8 mouse cellular contexts compared by ENCODE assay signal in genomic region chr11:69914917-69915430, GRCm38 (mm10). TPM values are rescaled to one million over a fixed set of nuclear protein-coding genes. Genes with fewer than 3 reads are reported as not detected.
A peak's percentile ranks its signal among the peaks of the same experiment; 100 is the strongest.
DNase-seq lines count a peak whose midpoint lies in the region; ATAC-seq and TF ChIP-seq lines count a peak whose summit lies in the region.

No protein-coding gene starts in this region.

- peaks cover 82% of the 10 kb centered on the region for H3K36me3 ChIP-seq in embryonic facial prominence, embryonic 14.5 days (ENCODE audit: control insufficient read depth, insufficient read depth, low read length)
- peaks cover 92% of the 10 kb centered on the region for H3K36me3 ChIP-seq in limb, embryonic 10.5 days
- H3K36me3 ChIP-seq in neural tube, embryonic 13.5 days, result peaks cover 80% of the 10 kb centered on the region

- H3K9ac ChIP-seq in embryonic facial prominence, embryonic 14.5 days (ENCODE audit: low read depth, low read length), result peak overlapping the region; percentile 82; the same call in 1 of the 2 replicates
- peak overlapping the region; percentile 89 for H3K9ac ChIP-seq in neural tube, embryonic 13.5 days

- H3K4me1 ChIP-seq in lung, adult 2 months (ENCODE audit: control insufficient read depth, insufficient read depth, low read length), result peaks cover 22% of the 10 kb centered on the region
- H3K4me1 ChIP-seq in embryonic facial prominence, embryonic 14.5 days (ENCODE audit: control insufficient read depth, insufficient read depth, low read length), result peaks cover 8% of the 10 kb centered on the region; the same call in 1 of the 2 replicates
- peaks cover 57% of the 10 kb centered on the region for H3K4me1 ChIP-seq in limb, embryonic 10.5 days
- H3K4me1 ChIP-seq in neural tube, embryonic 13.5 days (replicated peaks), result peaks cover 52% of the 10 kb centered on the region

- 33% methylated on average over 9 of the region's 9 CpGs for WGBS in lung, adult 2 months
- WGBS in embryonic facial prominence, embryonic 14.5 days, result 33% methylated on average over 9 of the region's 9 CpGs
- 42% methylated on average over 9 of the region's 9 CpGs for WGBS in limb, embryonic 10.5 days
- 40% methylated on average over 9 of the region's 9 CpGs for WGBS in neural tube, embryonic 13.5 days

- no peak for ATAC-seq in embryonic facial prominence, embryonic 14.5 days (ENCODE audit: low read depth)
- no peak for ATAC-seq in neural tube, embryonic 13.5 days (ENCODE audit: low read depth)

- H3K9me3 ChIP-seq in embryonic facial prominence, embryonic 14.5 days (ENCODE audit: control insufficient read depth, low read length), result no peaks in the 10 kb centered on the region
- no peaks in the 10 kb centered on the region for H3K9me3 ChIP-seq in limb, embryonic 10.5 days (replicated peaks)
- no peaks in the 10 kb centered on the region for H3K9me3 ChIP-seq in neural tube, embryonic 13.5 days

- no peak for DNase-seq in lung, adult 2 months
- DNase-seq in lung, postnatal 10 days, result no peak
- DNase-seq in embryonic facial prominence, embryonic 14.5 days (ENCODE audit: low spot score), result no peak
- DNase-seq in limb, embryonic 10.5 days (ENCODE audit: low spot score), result no peak
- DNase-seq in embryo, embryonic 11 days, result no peak
- no peak for DNase-seq in embryo, embryonic 9.5 days (ENCODE audit: extremely low spot score)
- no peak for DNase-seq in adrenal gland, adult 18-20 months (ENCODE audit: low spot score in 2 of 2)

- peak overlapping the region; percentile 74 for H3K4me2 ChIP-seq in embryonic facial prominence, embryonic 14.5 days (ENCODE audit: low read depth, low read length)
- peak overlapping the region; percentile 100 for H3K4me2 ChIP-seq in neural tube, embryonic 13.5 days

- TF ChIP-seq CTCF in lung, adult 2 months (IDR thresholded peaks at IDR 0.05; ENCODE audit: insufficient read depth, low read length), result no peak

- H3K27ac ChIP-seq in embryonic facial prominence, embryonic 14.5 days (replicated peaks; ENCODE audit: low read depth, low read length), result no peak overlapping the region
- 0 out of 2 replicates have a peak overlapping the region, but pooled peaks have one; percentile 92 for H3K27ac ChIP-seq in limb, embryonic 10.5 days
- no peak overlapping the region for H3K27ac ChIP-seq in neural tube, embryonic 13.5 days (replicated peaks)

- H3K27me3 ChIP-seq in embryonic facial prominence, embryonic 14.5 days (replicated peaks; ENCODE audit: control insufficient read depth, insufficient read depth, low read length), result no peaks in the 10 kb centered on the region
- no peaks in the 10 kb centered on the region for H3K27me3 ChIP-seq in limb, embryonic 10.5 days (ENCODE audit: low read depth, poor library complexity, severe bottlenecking)
- no peaks in the 10 kb centered on the region for H3K27me3 ChIP-seq in neural tube, embryonic 13.5 days

- no peak for TF ChIP-seq POLR2A in lung, adult 2 months (IDR thresholded peaks at IDR 0.05; ENCODE audit: borderline replicate concordance, extremely low read depth, low read depth, low read length)

- H3K4me3 ChIP-seq in lung, adult 2 months (replicated peaks; ENCODE audit: extremely low read depth, low read depth, low read length), result peak overlapping the region; percentile 88
- peak overlapping the region; percentile 68 for H3K4me3 ChIP-seq in embryonic facial prominence, embryonic 14.5 days (ENCODE audit: low read depth, low read length)
- peak overlapping the region; percentile 81 for H3K4me3 ChIP-seq in limb, embryonic 10.5 days
- H3K4me3 ChIP-seq in neural tube, embryonic 13.5 days, result peak overlapping the region; percentile 93

RNA-seq across cellular contexts. Expression of gene Gps2, which starts 1.3 kb away (rescaled TPM):
- polyA plus RNA-seq in lung, adult 2 months (2012; rRNA removed), result 104 and 112 TPM in 2 replicates
- 55.0 and 57.2 TPM in 2 replicates for polyA plus RNA-seq in embryonic facial prominence, embryonic 14.5 days (2014; fragmentation: Nextera tagmentation; extraction: Ambion mirVana)
- 77.7 and 91.6 TPM in 2 replicates for polyA plus RNA-seq in limb, embryonic 10.5 days (2016; fragmentation: Nextera tagmentation; extraction: Ambion mirVana)
- polyA plus RNA-seq in neural tube, embryonic 13.5 days (2015; fragmentation: Nextera tagmentation; extraction: Ambion mirVana), result 60.4 and 76.5 TPM in 2 replicates
- total RNA-seq in adrenal gland, adult 18-20 months (2021), result 10 to 100 TPM; 47.3 to 52.4 TPM

RNA-seq across cellular contexts. Expression of gene Eif5a, which starts 6.8 kb away (rescaled TPM):
- 216 and 372 TPM in 2 replicates for polyA plus RNA-seq in lung, adult 2 months (2012; rRNA removed)
- 1,503 and 1,606 TPM in 2 replicates for polyA plus RNA-seq in embryonic facial prominence, embryonic 14.5 days (2014; fragmentation: Nextera tagmentation; extraction: Ambion mirVana)
- polyA plus RNA-seq in limb, embryonic 10.5 days (2016; fragmentation: Nextera tagmentation; extraction: Ambion mirVana), result 3,029 and 3,766 TPM in 2 replicates
- 1,157 and 1,178 TPM in 2 replicates for polyA plus RNA-seq in neural tube, embryonic 13.5 days (2015; fragmentation: Nextera tagmentation; extraction: Ambion mirVana)
- total RNA-seq in adrenal gland, adult 18-20 months (2021), result 100 to 1,000 TPM; 579 to 673 TPM

RNA-seq across cellular contexts. Expression of gene Neurl4, which starts 14.1 kb away (rescaled TPM):
- 47.7 and 58.1 TPM in 2 replicates for polyA plus RNA-seq in lung, adult 2 months (2012; rRNA removed)
- 10.1 and 10.3 TPM in 2 replicates for polyA plus RNA-seq in embryonic facial prominence, embryonic 14.5 days (2014; fragmentation: Nextera tagmentation; extraction: Ambion mirVana)
- 12.6 and 13.3 TPM in 2 replicates for polyA plus RNA-seq in limb, embryonic 10.5 days (2016; fragmentation: Nextera tagmentation; extraction: Ambion mirVana)
- 13.8 and 20.5 TPM in 2 replicates for polyA plus RNA-seq in neural tube, embryonic 13.5 days (2015; fragmentation: Nextera tagmentation; extraction: Ambion mirVana)
- 10 to 100 TPM; 48.5 to 53.9 TPM for total RNA-seq in adrenal gland, adult 18-20 months (2021)

RNA-seq across cellular contexts. Expression of gene 2810408A11Rik, which starts 14.2 kb away (rescaled TPM):
- polyA plus RNA-seq in lung, adult 2 months (2012; rRNA removed), result 0.65 and 1.4 TPM in 2 replicates
- 5.7 and 8.3 TPM in 2 replicates for polyA plus RNA-seq in embryonic facial prominence, embryonic 14.5 days (2014; fragmentation: Nextera tagmentation; extraction: Ambion mirVana)
- 20.2 and 25.8 TPM in 2 replicates for polyA plus RNA-seq in limb, embryonic 10.5 days (2016; fragmentation: Nextera tagmentation; extraction: Ambion mirVana)
- 10.9 and 11.7 TPM in 2 replicates for polyA plus RNA-seq in neural tube, embryonic 13.5 days (2015; fragmentation: Nextera tagmentation; extraction: Ambion mirVana)
- total RNA-seq in adrenal gland, adult 18-20 months (2021), result under 1 TPM; 0.29 to 0.86 TPM

RNA-seq across cellular contexts. Expression of gene Acap1, which starts 19.6 kb away (rescaled TPM):
- polyA plus RNA-seq in lung, adult 2 months (2012; rRNA removed), result 11.2 and 14.3 TPM in 2 replicates
- 1.5 and 2.1 TPM in 2 replicates for polyA plus RNA-seq in embryonic facial prominence, embryonic 14.5 days (2014; fragmentation: Nextera tagmentation; extraction: Ambion mirVana)
- polyA plus RNA-seq in limb, embryonic 10.5 days (2016; fragmentation: Nextera tagmentation; extraction: Ambion mirVana), result 0.93 and 1.7 TPM in 2 replicates
- polyA plus RNA-seq in neural tube, embryonic 13.5 days (2015; fragmentation: Nextera tagmentation; extraction: Ambion mirVana), result 0.28 and 0.80 TPM in 2 replicates
- 1 to 10 TPM in 1 of 2 experiments, under 1 TPM in 1; 0.43 to 1.5 TPM for total RNA-seq in adrenal gland, adult 18-20 months (2021)
